Comparison of ENCODE assay signal across 8 mouse cellular contexts in genomic region chr1:121527061-121527460, GRCm38 (mm10). TPM values are rescaled to one million over a fixed set of nuclear protein-coding genes. Genes with fewer than 3 reads are reported as not detected.
DNase-seq lines count a peak whose midpoint lies in the region; ATAC-seq and TF ChIP-seq lines count a peak whose summit lies in the region.

No protein-coding gene starts in this region.

- 50% methylated on average over 17 of the region's 17 CpGs for WGBS in kidney, postnatal 0 days
- WGBS in kidney, adult 2 months = 42% methylated on average over 17 of the region's 17 CpGs
- WGBS in forebrain, embryonic 15.5 days = 48% methylated on average over 17 of the region's 17 CpGs
- WGBS in midbrain, embryonic 10.5 days = 51% methylated on average over 17 of the region's 17 CpGs

- no peak for TF ChIP-seq CTCF in kidney, postnatal 0 days (IDR thresholded peaks at IDR 0.05; ENCODE audit: low read depth)
- TF ChIP-seq CTCF in kidney, adult 2 months (conservative IDR thresholded peaks at IDR 0.05; ENCODE audit: insufficient read depth, insufficient read length, low read depth, low read length) = no peak
- no peak for TF ChIP-seq CTCF in cortical plate, adult 2 months (IDR thresholded peaks at IDR 0.05; ENCODE audit: extremely low read depth, insufficient read depth, low read length)

- no peaks in the 10 kb centered on the region for H3K36me3 ChIP-seq in kidney, postnatal 0 days (ENCODE audit: insufficient read depth, low read length)
- H3K36me3 ChIP-seq in kidney, adult 2 months (ENCODE audit: control insufficient read depth, insufficient read depth, low read length) = no peaks in the 10 kb centered on the region
- no peaks in the 10 kb centered on the region for H3K36me3 ChIP-seq in forebrain, embryonic 15.5 days
- no peaks in the 10 kb centered on the region for H3K36me3 ChIP-seq in midbrain, embryonic 10.5 days

- no peak overlapping the region for H3K9ac ChIP-seq in kidney, postnatal 0 days (ENCODE audit: low read depth, low read length)
- no peak overlapping the region for H3K9ac ChIP-seq in forebrain, embryonic 15.5 days (replicated peaks)

- H3K9me3 ChIP-seq in kidney, postnatal 0 days (replicated peaks; ENCODE audit: low read length) = no peaks in the 10 kb centered on the region
- H3K9me3 ChIP-seq in forebrain, embryonic 15.5 days = no peaks in the 10 kb centered on the region
- H3K9me3 ChIP-seq in midbrain, embryonic 10.5 days (replicated peaks) = no peaks in the 10 kb centered on the region

- peaks cover 13% of the 10 kb centered on the region for H3K27me3 ChIP-seq in kidney, postnatal 0 days (ENCODE audit: insufficient read depth, low read length)
- no peaks in the 10 kb centered on the region for H3K27me3 ChIP-seq in kidney, adult 2 months (replicated peaks; ENCODE audit: control insufficient read depth, insufficient read depth, low read length)
- H3K27me3 ChIP-seq in forebrain, embryonic 15.5 days = peaks cover 23% of the 10 kb centered on the region; the same call in 1 of the 2 replicates
- H3K27me3 ChIP-seq in midbrain, embryonic 10.5 days (ENCODE audit: low read depth, poor library complexity, severe bottlenecking) = peaks cover 52% of the 10 kb centered on the region

- H3K4me1 ChIP-seq in kidney, postnatal 0 days (replicated peaks; ENCODE audit: insufficient read depth, low read length) = 0 out of 2 replicates have a peak, but pooled peaks cover 14% of the 10 kb centered on the region
- H3K4me1 ChIP-seq in kidney, adult 2 months (ENCODE audit: control insufficient read depth, insufficient read depth, low read length) = no peaks in the 10 kb centered on the region
- H3K4me1 ChIP-seq in cortical plate, adult 2 months (ENCODE audit: control insufficient read depth, insufficient read depth, low read length) = peaks cover 1% of the 10 kb centered on the region; the same call in 1 of the 2 replicates
- H3K4me1 ChIP-seq in forebrain, embryonic 15.5 days = peaks cover 16% of the 10 kb centered on the region
- peaks cover 17% of the 10 kb centered on the region for H3K4me1 ChIP-seq in midbrain, embryonic 10.5 days

- H3K4me2 ChIP-seq in kidney, postnatal 0 days (ENCODE audit: low read length) = peak overlapping the region; percentile 47
- peak overlapping the region; percentile 55 for H3K4me2 ChIP-seq in forebrain, embryonic 15.5 days (replicated peaks)

- no peak for TF ChIP-seq POLR2A in kidney, adult 2 months (IDR thresholded peaks at IDR 0.05; ENCODE audit: low read depth, low read length)
- no peak for TF ChIP-seq POLR2A in cortical plate, adult 2 months (IDR thresholded peaks at IDR 0.05; ENCODE audit: extremely low read depth, insufficient read depth, low read length)

- peak overlapping the region; percentile 13; the same call in 1 of the 2 replicates for H3K4me3 ChIP-seq in kidney, postnatal 0 days (replicated peaks; ENCODE audit: low read depth, low read length)
- no peak overlapping the region for H3K4me3 ChIP-seq in kidney, adult 2 months (ENCODE audit: insufficient read depth, low read depth, low read length)
- peak overlapping the region; percentile 22; the same call in 1 of the 2 replicates for H3K4me3 ChIP-seq in cortical plate, adult 2 months (ENCODE audit: insufficient read depth, low read length)
- H3K4me3 ChIP-seq in forebrain, embryonic 15.5 days = peak overlapping the region; percentile 36
- H3K4me3 ChIP-seq in midbrain, embryonic 10.5 days = peak overlapping the region; percentile 53

- no peak overlapping the region for H3K27ac ChIP-seq in kidney, postnatal 0 days
- H3K27ac ChIP-seq in kidney, adult 2 months (ENCODE audit: insufficient read depth, low read depth, low read length) = no peak overlapping the region
- H3K27ac ChIP-seq in cortical plate, adult 2 months (ENCODE audit: insufficient read depth, low read length) = no peak overlapping the region
- no peak overlapping the region for H3K27ac ChIP-seq in forebrain, embryonic 15.5 days (replicated peaks)
- H3K27ac ChIP-seq in midbrain, embryonic 10.5 days (replicated peaks) = no peak overlapping the region

- DNase-seq in kidney, postnatal 0 days (ENCODE audit: low spot score) = no peak
- DNase-seq in kidney, adult 2 months = no peak
- DNase-seq in midbrain, embryonic 10.5 days (ENCODE audit: low spot score) = no peak
- no peak for DNase-seq in adrenal gland, adult 2 months
- DNase-seq in urinary bladder, adult 2 months (ENCODE audit: low spot score) = no peak
- no peak for DNase-seq in spleen, postnatal 4 days (ENCODE audit: low spot score in 2 of 2)

- ATAC-seq in kidney, postnatal 0 days (replicated peaks; ENCODE audit: low FRiP score, low read depth) = no peak
- ATAC-seq in forebrain, embryonic 15.5 days (replicated peaks) = 0 out of 2 replicates have a peak, but pooled peaks have one; percentile 26

RNA-seq across cellular contexts. Expression of gene Htr5b, which starts 1.2 kb away (rescaled TPM):
- 1.0 and 1.2 TPM in 2 replicates for polyA plus RNA-seq in kidney, postnatal 0 days (2015; fragmentation: Nextera tagmentation; extraction: Ambion mirVana)
- not detected in 2 replicates for polyA plus RNA-seq in kidney, adult 2 months (2012; rRNA removed)
- 1.0 and 1.7 TPM in 2 replicates for polyA plus RNA-seq in cortical plate, adult 2 months (2012; rRNA removed)
- polyA plus RNA-seq in forebrain, embryonic 15.5 days (2015; fragmentation: Nextera tagmentation; extraction: Ambion mirVana) = 0.39 and 0.52 TPM in 2 replicates
- 0.20 and 0.23 TPM in 2 replicates for polyA plus RNA-seq in midbrain, embryonic 10.5 days (2016; fragmentation: Nextera tagmentation; extraction: Ambion mirVana)
- not detected for total RNA-seq in adrenal gland, adult 2 months (2021)
- polyA plus RNA-seq in adrenal gland, adult 2 months (2012; rRNA removed) = not detected in 2 replicates
- polyA plus RNA-seq in urinary bladder, adult 2 months (2012; rRNA removed) = not detected in 2 replicates

RNA-seq across cellular contexts. Expression of gene Ddx18, which starts 40.7 kb away (rescaled TPM):
- polyA plus RNA-seq in kidney, postnatal 0 days (2015; fragmentation: Nextera tagmentation; extraction: Ambion mirVana) = 67.9 and 68.7 TPM in 2 replicates
- polyA plus RNA-seq in kidney, adult 2 months (2012; rRNA removed) = 30.3 and 42.4 TPM in 2 replicates
- 28.0 and 35.6 TPM in 2 replicates for polyA plus RNA-seq in cortical plate, adult 2 months (2012; rRNA removed)
- polyA plus RNA-seq in forebrain, embryonic 15.5 days (2015; fragmentation: Nextera tagmentation; extraction: Ambion mirVana) = 51.0 and 53.7 TPM in 2 replicates
- 63.4 and 70.3 TPM in 2 replicates for polyA plus RNA-seq in midbrain, embryonic 10.5 days (2016; fragmentation: Nextera tagmentation; extraction: Ambion mirVana)
- 10 to 100 TPM; 44.0 to 45.5 TPM for total RNA-seq in adrenal gland, adult 2 months (2021)
- polyA plus RNA-seq in adrenal gland, adult 2 months (2012; rRNA removed) = 12.1 and 21.5 TPM in 2 replicates
- polyA plus RNA-seq in urinary bladder, adult 2 months (2012; rRNA removed) = 40.4 and 43.0 TPM in 2 replicates
